Mouse (Mus musculus) right cerebral cortex, postnatal 14 days (tissue): ENCODE data around the gene Gm20388.

ENCODE experiments used
- DNase-seq: peaks from one replicate; pipeline ENCODE4 v3.0.0; 2022

Gm20388 gene

DNA sequence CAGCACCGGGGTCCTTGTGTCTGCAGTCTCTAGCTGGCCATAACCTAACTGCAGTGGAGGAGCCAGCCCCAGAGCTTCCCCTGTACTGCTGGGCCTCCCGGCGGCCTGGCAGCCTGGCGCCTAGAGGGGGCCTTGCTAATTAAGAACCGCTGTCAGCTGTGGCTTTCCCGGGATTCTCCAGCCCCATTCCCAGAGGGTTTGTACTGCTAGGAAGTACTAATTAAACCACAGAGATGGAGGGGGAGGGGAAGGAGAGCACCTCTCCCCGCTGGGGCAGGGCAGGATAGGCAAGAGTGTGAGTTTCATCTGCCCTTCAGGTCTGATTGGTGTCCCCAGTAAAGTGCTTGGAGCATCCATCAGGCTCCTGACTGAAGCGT, 652.7 kb downstream of the Gm20388 start:
- DNase-seq: no peak

GRCm38 (mm10) chr8:120563851-120564837, 653.5 kb downstream of the Gm20388 start:
- peak; percentile 79 for DNase-seq

DNA sequence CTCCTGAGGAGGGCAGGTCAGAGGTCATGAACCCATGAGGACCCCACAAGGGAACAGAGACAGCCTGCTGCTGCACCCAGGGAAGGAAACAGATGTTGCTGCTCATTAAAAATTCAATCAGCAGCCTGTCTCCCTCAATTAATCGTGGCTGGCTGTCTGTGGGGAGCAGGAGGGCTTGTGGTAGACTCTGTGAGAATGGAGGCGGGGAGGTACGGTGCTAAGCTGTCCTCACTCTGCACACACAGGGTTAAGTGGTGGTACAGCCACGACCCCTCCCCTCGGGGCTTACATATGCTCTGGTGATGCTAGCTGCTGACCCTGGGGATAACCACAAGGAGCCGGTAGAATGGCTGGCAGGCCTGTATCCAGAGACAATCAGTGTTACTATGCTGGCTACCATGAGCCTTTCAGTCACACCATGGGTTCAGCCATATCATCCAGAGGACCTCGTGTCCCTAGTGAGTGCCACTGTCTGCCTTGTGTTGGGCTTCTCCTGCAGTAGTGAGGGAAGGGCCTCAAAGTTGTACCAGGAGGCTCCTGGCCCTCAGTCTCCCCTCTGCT, 654.6 kb downstream of the Gm20388 start:
- no peak for DNase-seq

GRCm38 (mm10) chr8:120566681-120567080, 656.0 kb downstream of the Gm20388 start:
- DNase-seq: no peak

GRCm38 (mm10) chr8:120567731-120568130, 657.1 kb downstream of the Gm20388 start:
- no peak for DNase-seq

DNA sequence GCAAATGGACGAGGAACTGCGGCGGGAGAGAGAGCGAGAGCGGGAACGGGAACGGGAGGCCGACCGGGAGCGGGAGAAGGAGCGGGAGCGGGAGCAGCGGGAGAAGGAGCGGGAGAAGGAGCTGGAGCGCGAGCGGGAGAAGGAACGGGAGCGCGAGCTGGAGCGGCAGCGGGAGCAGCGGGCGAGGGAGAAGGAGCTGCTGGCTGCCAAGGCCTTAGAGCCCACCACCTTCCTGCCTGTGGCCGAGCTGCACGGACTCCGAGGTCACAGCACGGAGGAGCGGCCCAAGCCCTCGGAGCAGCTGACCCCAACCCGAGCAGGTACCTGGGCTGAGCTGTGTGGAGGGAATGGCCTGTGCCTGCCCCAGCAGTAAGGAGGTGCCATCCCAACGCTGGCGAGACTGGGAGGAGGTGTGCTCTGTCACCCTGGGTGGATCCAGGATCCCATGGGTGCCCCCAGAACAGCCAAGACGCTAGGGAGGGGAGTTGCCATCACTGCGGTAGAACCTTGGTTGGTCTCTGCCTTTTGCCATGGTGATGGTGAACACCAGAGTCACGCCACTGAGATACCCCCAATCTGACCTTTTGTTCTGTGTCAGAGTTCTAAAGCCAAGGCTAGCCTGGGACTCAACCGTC, 657.6 kb downstream of the Gm20388 start:
- no peak for DNase-seq

DNA sequence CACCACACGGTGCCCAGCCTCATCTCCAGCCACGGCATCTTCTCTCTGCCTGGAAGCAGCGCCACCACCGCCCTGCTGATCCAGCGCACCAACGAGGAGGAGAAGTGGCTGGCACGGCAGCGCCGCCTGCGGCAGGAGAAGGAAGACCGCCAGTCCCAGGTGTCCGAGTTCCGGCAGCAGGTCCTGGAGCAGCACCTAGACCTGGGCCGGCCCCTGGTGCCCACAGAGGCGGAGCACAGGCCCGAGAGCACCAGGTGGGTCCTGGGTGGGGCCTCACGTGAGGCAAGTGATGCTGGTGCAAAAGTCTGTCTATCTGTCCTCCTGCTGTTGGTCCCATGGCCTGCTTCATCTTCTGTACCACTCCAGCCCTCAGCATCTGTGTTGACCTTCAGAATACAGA, 658.5 kb downstream of the Gm20388 start:
- DNase-seq: no peak

- DNase-seq: peak; percentile 78
Observed at GRCm38 (mm10) chr8:120569939-120570715, 659.5 kb downstream of the Gm20388 start.

DNA sequence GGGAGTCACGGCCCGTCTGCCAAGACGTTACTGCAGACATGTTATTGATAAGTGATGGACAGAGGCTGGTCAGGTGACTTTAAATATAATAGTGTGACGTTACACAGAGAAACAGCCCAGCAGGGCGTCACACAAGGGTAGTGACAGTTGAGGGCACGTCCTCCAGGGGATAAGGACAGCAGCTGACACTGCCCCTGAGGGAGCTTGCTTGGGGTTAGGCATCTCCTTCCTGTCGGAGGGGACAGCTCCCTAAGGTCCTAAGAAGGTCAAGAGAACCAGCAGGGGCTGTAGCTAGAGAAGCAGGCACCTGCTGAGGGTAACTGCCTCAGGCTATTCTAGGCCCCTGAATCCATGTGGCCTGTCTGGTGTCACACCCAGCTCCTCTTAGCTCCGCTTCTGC, 660.9 kb downstream of the Gm20388 start:
- no peak for DNase-seq

- DNase-seq: peak; percentile 71
Observed at GRCm38 (mm10) chr8:120572534-120572933, 661.9 kb downstream of the Gm20388 start.

DNA sequence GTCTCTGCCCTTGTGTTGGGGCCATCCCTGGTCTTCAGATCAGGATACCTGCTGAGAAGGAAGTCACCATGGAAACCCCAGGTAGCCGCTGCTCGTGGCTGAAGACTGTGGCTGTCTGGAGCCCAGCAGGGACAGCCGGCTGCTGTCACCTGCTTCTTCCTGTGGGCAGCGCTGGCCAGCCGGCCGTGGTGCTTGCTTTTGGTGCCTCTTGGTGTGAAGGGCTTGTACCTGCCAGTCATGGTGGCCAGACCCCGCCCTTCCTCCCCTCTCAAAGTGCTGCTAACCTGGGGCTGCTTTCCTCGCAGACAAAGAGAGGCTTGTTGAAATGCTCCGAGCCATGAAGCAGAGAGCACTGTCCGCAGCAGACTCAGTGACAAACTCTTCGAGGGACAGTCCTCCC, 663.2 kb downstream of the Gm20388 start:
- no peak for DNase-seq

DNA sequence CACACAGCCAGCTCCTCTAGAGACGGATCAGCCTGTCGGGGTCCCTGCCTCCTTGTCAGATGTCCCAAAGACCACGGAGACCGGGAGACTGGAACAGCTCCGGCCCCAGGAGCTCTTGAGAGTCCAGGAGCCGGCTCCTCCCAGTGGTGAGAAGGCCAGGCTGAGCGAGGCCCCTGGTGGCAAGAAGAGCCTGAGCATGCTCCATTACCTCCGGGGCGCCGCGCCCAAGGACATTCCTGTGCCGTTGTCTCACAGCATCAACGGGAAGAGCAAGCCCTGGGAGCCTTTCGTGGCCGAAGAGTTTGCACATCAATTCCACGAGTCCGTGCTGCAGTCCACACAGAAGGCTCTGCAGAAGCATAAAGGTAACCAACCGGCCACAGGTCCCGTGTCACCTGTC, 664.3 kb downstream of the Gm20388 start:
- DNase-seq: no peak

- no peak for DNase-seq
Observed at GRCm38 (mm10) chr8:120575801-120576200, 665.2 kb downstream of the Gm20388 start.

GRCm38 (mm10) chr8:120577821-120578220, 667.2 kb downstream of the Gm20388 start:
- DNase-seq: no peak

GRCm38 (mm10) chr8:120580336-120581000, 669.8 kb downstream of the Gm20388 start:
- no peak for DNase-seq

DNA sequence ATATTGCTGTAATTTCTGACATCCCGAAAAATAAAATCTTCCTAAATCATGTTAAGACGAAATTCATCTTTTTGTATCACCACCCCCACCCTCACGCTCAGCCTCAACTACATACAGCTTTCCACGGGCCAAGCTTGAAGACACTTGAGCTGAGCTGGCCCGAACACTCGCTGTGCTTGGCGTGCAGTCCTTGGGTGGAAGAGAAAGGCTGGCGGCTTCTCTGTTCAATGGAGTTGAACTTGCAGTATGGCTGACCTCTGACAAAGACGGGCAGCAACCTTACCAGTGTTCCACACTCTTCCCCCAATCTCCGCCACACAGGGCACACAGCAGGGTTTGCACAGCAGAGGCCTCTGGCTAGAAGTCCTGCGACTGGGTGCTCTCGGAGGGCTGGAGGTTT, 670.7 kb downstream of the Gm20388 start:
- no peak for DNase-seq

DNA sequence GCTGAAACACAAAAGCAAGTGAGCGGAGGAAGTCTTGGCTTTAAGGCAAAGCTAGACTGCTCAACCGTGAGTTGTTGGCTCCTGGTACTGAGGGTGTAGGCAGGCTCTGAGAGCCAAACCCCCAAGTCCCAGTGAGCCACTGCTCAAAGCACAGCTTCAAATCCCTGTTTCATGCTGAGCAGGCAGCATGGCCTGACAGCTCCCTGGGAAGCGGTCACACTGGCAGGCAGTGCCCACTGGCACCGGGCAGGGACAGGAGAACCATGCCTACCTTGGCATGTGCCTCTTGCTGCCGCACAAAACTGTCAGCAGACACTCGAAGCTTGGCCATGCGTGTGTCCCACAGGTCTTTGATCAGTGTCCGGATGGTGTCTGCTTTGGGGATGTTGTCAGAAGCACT, 671.2 kb downstream of the Gm20388 start:
- no peak for DNase-seq

GRCm38 (mm10) chr8:120585521-120585920, 674.9 kb downstream of the Gm20388 start:
- no peak for DNase-seq

DNA sequence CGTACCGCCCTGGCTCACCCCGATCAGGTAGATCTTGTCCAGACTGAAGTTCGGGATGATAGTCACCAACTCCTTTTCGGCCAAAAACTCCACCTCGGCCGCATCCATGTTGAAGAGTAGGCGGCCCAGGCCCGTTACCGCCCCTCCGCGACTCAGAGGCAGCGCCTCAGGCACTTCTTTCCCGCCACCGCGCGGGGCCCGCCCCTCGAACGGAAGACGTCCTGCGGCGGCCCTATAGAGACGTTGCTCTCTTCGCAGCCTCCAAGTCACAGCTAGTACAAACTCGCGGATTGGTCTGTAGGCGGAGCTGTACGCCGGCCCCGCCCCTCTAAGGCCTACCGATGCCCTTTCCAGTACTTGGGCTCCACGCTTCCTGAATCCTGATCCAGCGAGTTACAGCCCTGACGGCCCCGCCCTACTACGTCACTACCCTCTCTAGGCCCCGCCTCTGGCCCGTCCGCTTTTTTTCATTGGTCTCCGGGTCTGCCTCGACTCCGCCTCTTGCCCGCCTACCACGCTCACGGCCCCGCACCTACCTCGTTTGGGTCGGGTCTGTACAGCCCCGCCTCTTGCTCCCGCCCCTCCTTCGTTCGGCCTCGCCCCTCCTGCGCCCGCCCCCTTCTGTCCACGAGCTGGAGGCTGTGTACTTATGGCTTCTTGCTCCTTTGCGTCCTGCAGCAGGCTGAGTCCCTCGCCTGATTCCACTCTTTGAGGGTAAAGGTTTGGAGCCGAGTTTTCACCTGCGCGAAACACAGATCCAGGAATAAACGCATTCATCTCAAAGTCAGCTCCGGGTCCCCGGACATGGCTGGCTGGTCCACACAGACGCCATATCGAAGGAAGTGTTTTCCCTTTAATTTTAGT, 678.5 kb downstream of the Gm20388 start, which contains the start of gene Gins2:
TSS of gene Gins2 (minus strand) at position 397 of the 864 bp plus-strand sequence.
- peak; percentile 98 for DNase-seq

DNA sequence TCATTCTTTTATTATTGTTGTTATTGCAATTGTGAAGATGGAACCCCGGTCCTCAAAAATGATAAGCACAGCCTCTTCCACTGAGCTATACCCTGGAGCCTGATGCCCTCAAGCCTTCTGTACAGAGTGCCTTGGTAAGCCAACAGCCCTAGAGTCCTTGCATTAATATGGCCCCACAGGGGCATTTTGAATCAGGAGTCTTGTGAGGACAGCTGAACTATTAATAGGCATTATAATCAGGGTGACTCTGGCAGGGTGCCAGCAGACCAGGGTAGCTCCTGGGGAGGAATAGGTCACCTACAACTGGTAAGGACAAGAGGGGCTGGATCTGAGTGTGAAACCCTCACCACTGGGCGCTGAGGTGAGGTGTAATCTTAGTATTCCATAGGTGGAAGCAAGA, 679.3 kb downstream of the Gm20388 start:
- no peak for DNase-seq

GRCm38 (mm10) chr8:120591587-120592292, 681.1 kb downstream of the Gm20388 start:
- no peak for DNase-seq
